Mouse (Mus musculus): ENCODE measurements around the gene Ina. TPM values are rescaled to one million over a fixed set of nuclear protein-coding genes. Genes with fewer than 3 reads are reported as not detected.

Ina gene
- total RNA-seq, 1 experiment from 2014 or later, result 5.4 TPM

DNA sequence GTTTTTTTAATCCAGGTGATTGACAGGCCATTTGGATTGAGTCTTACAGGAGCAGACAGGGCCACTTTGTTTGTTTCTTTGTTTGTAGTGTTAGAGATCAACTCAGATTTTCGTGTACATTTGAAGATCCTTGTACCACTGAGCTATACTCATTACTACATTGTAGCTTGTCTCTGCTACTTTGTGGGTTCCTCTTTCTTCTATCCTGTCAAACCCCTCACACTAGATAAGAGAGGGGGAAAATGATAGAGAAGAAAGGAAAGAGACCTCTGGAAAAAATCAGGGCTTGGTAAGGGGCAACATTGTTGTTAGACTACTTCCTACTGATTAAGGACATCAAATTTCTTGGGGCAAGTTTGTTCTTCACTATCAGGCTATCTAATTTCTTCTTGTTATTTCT lies 43.2 kb downstream of the Ina start:
- DNase-seq, result no peak

- no peak for DNase-seq
These were observed 51.4 kb downstream of the Ina start for GRCm38 (mm10) chr19:47065860-47066259.

DNA sequence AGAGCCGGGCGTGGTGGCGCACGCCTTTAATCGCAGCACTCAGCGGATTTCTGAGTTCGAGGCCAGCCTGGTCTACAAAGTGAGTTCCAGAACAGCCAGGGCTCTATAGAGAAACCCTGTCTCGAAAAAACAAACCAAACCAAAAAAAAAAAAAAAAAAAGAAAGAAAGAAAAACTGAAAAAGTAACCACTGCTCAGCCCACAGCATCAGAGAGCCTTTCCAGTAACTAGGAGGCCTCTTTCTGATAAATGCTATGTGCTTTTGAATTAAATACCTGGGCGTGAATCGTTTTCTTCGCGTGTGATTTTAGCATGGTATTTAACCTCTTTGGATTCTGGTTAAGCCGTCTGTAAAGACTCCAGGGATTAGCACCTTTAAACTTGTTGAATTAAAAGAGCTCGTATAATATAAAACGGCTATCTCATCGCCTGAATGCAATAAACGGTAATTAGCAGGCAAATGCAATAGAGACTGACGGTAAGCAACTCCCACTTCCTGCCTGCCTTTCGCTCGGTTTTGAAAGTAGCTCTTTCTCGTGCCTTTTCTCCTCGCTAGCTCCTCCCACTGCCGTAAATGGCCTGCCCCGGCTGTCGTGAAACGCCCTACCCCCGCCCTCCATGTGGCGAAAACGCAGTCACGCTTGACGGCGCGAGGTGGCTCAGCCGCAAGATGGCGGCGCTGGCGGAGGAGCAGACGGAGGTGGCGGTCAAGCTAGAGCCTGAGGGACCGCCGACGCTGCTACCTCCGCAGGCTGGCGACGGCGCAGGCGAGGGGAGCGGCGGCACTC lies 52.8 kb downstream of the Ina start, which contains the start of gene Taf5:
TSS of gene Taf5 (plus strand) at position 651 of the 787 bp plus-strand sequence.
- DNase-seq, result peak; percentile 96

- DNase-seq, result peak; percentile 87
These were observed 53.6 kb downstream of the Ina start for GRCm38 (mm10) chr19:47067924-47068611.

Other genes with a start within 250 kb of the Ina start
- 59.5 and 64.5 TPM in 2 replicates for gene Nt5c2, start 455 bp downstream of the Ina start, total RNA-seq (2021)
- gene Pcgf6, start 36.2 kb downstream of the Ina start, total RNA-seq (2021), result 12.2 and 14.9 TPM in 2 replicates
- gene Taf5, start 53.0 kb downstream of the Ina start, total RNA-seq (2021), result 4.4 and 5.3 TPM in 2 replicates
- gene Usmg5, start 75.9 kb downstream of the Ina start, total RNA-seq (2021), result 518 and 539 TPM in 2 replicates
- gene Pdcd11, start 76.1 kb downstream of the Ina start, total RNA-seq (2021), result 26.0 and 26.8 TPM in 2 replicates
- gene Calhm2, start 123.6 kb downstream of the Ina start, total RNA-seq (2021), result 5.5 TPM in 2 replicates
- not detected in 2 replicates for gene Calhm1, start 129.6 kb downstream of the Ina start, total RNA-seq (2021)
- gene Calhm3, start 143.1 kb downstream of the Ina start, total RNA-seq (2021), result not detected in 2 replicates
- gene Neurl1a, start 164.1 kb downstream of the Ina start, total RNA-seq (2021), result 13.0 and 13.9 TPM in 2 replicates

Data from adrenal gland, postnatal 25 days (tissue).